Mouse (Mus musculus) ES-Bruce4 (cell line): ENCODE measurements around the gene Atp2b2. TPM values are rescaled to one million over a fixed set of nuclear protein-coding genes. Genes with fewer than 3 reads are reported as not detected.

Source experiments
- H3K27ac ChIP-seq: 2 replicates; pipeline ENCODE4 v1.5.1; 2012; ENCODE audit warnings: low read length, inconsistent platforms; ENCODE audit not compliant: insufficient read depth
- H3K27me3 ChIP-seq: 2 replicates; pipeline ENCODE4 v1.6.1; 2012; ENCODE audit warnings: mild to moderate bottlenecking, low read length, inconsistent platforms; ENCODE audit not compliant: control insufficient read depth, poor library complexity, insufficient read depth, severe bottlenecking
- H3K36me3 ChIP-seq: 2 replicates; pipeline ENCODE4 v1.6.1; 2012; ENCODE audit warnings: inconsistent platforms, mild to moderate bottlenecking, low read length, moderate library complexity; ENCODE audit not compliant: control insufficient read depth, poor library complexity, insufficient read depth, severe bottlenecking
- H3K4me1 ChIP-seq: one replicate; pipeline ENCODE4 v1.8.1; 2011; ENCODE audit warnings: low read length; ENCODE audit not compliant: control insufficient read depth, insufficient read depth
- H3K4me3 ChIP-seq: 2 replicates; pipeline ENCODE4 v1.5.1; 2011; ENCODE audit warnings: low read depth, mild to moderate bottlenecking, low read length
- H3K9ac ChIP-seq: 2 replicates; pipeline ENCODE4 v1.6.1; 2012; ENCODE audit warnings: low read depth, mild to moderate bottlenecking, inconsistent platforms; ENCODE audit not compliant: poor library complexity, severe bottlenecking
- H3K9me3 ChIP-seq: replicated peaks from 2 replicates; pipeline ENCODE4 v1.6.1; 2012; ENCODE audit warnings: mild to moderate bottlenecking, low read length, inconsistent platforms; ENCODE audit not compliant: control insufficient read depth, poor library complexity, insufficient read depth, severe bottlenecking
- CTCF ChIP-seq: IDR thresholded peaks from one replicate; pipeline ENCODE4 v1.8.1; 2011; ENCODE audit warnings: low read depth, low read length
- EP300 ChIP-seq: IDR thresholded peaks from 2 replicates; pipeline ENCODE4 v1.6.1; 2011; ENCODE audit warnings: low read depth, low read length; ENCODE audit not compliant: insufficient read depth
- POLR2A ChIP-seq: IDR thresholded peaks from one replicate; pipeline ENCODE4 v1.8.1; 2011; ENCODE audit warnings: low read length; ENCODE audit not compliant: insufficient read depth
- polyA plus RNA-seq: library from polyadenylated mRNA; stranded (reverse); fragments of >200 nt; gene quantifications from 2 replicates; pipeline ENCODE4 v1.2.4, GENCODE M21; 2011; ENCODE audit warnings: low read depth; ENCODE audit not compliant: missing spikeins, insufficient read depth, insufficient read length

Atp2b2 gene
- polyA plus RNA-seq, 1 experiment: 0.42 TPM

- Histone ChIP-seq H3K4me3 (no peak overlapping the region), H3K36me3 (no peaks in the 10 kb centered on the region), H3K27ac (no peak overlapping the region), H3K27me3 (no peaks in the 10 kb centered on the region), H3K9me3 (no peaks in the 10 kb centered on the region), H3K4me1 (no peaks in the 10 kb centered on the region), H3K9ac (no peak overlapping the region)
- TF ChIP-seq POLR2A (no peak), EP300 (no peak), CTCF (no peak)
These were observed 231.0 kb downstream of the Atp2b2 start for GRCm38 (mm10) chr6:113811462-113811861.

GRCm38 (mm10) chr6:113810667-113811066 is 231.7 kb downstream of the Atp2b2 start:
- H3K27ac ChIP-seq: no peak overlapping the region
- H3K4me1 ChIP-seq: no peaks in the 10 kb centered on the region
- TF ChIP-seq CTCF: no peak
- TF ChIP-seq POLR2A: no peak
- no peak for TF ChIP-seq EP300
- H3K4me3 ChIP-seq: no peak overlapping the region
- no peaks in the 10 kb centered on the region for H3K27me3 ChIP-seq
- no peak overlapping the region for H3K9ac ChIP-seq
- no peaks in the 10 kb centered on the region for H3K9me3 ChIP-seq
- H3K36me3 ChIP-seq: no peaks in the 10 kb centered on the region

GRCm38 (mm10) chr6:113806241-113806640 is 236.2 kb downstream of the Atp2b2 start:
- TF ChIP-seq CTCF (no peak), POLR2A (no peak), EP300 (no peak)
- Histone ChIP-seq H3K9me3 (no peaks in the 10 kb centered on the region), H3K9ac (no peak overlapping the region), H3K4me1 (no peaks in the 10 kb centered on the region), H3K4me3 (no peak overlapping the region), H3K36me3 (no peaks in the 10 kb centered on the region), H3K27me3 (no peaks in the 10 kb centered on the region), H3K27ac (no peak overlapping the region)

GRCm38 (mm10) chr6:113801233-113801632 is 241.2 kb downstream of the Atp2b2 start:
- H3K27me3 ChIP-seq: no peaks in the 10 kb centered on the region
- H3K9me3 ChIP-seq: no peaks in the 10 kb centered on the region
- H3K27ac ChIP-seq: no peak overlapping the region
- TF ChIP-seq EP300: no peak
- TF ChIP-seq POLR2A: no peak
- TF ChIP-seq CTCF: no peak
- H3K36me3 ChIP-seq: no peaks in the 10 kb centered on the region
- H3K4me1 ChIP-seq: no peaks in the 10 kb centered on the region
- H3K4me3 ChIP-seq: no peak overlapping the region
- no peak overlapping the region for H3K9ac ChIP-seq

- H3K4me3 ChIP-seq: no peak overlapping the region
- no peak overlapping the region for H3K9ac ChIP-seq
- no peaks in the 10 kb centered on the region for H3K9me3 ChIP-seq
- no peak overlapping the region for H3K27ac ChIP-seq
- H3K27me3 ChIP-seq: no peaks in the 10 kb centered on the region
- H3K36me3 ChIP-seq: no peaks in the 10 kb centered on the region
- no peaks in the 10 kb centered on the region for H3K4me1 ChIP-seq
- TF ChIP-seq EP300: no peak
- TF ChIP-seq CTCF: no peak
- no peak for TF ChIP-seq POLR2A
These were observed 242.5 kb downstream of the Atp2b2 start for GRCm38 (mm10) chr6:113799915-113800314.

GRCm38 (mm10) chr6:113799349-113799748 is 243.1 kb downstream of the Atp2b2 start:
- no peak for TF ChIP-seq EP300
- no peak for TF ChIP-seq CTCF
- no peak for TF ChIP-seq POLR2A
- no peak overlapping the region for H3K4me3 ChIP-seq
- H3K36me3 ChIP-seq: no peaks in the 10 kb centered on the region
- no peaks in the 10 kb centered on the region for H3K27me3 ChIP-seq
- H3K4me1 ChIP-seq: no peaks in the 10 kb centered on the region
- no peak overlapping the region for H3K9ac ChIP-seq
- no peaks in the 10 kb centered on the region for H3K9me3 ChIP-seq
- no peak overlapping the region for H3K27ac ChIP-seq
